Mouse (Mus musculus) liver, adult 2 months (tissue): ENCODE measurements at regions not wholly inside any gene's neighbourhood (a gene's known extent, or its start where the extent isn't known, plus 50 kb on each side); places are given as distances from the start of the nearest gene placed in this dataset.

Experiments used
- CTCF ChIP-seq: fragments of 200-500 bp; IDR thresholded peaks from 2 replicates; pipeline ENCODE4 v1.5.1; 2011; ENCODE audit warnings: low read depth, low read length, control low read depth
- POLR2A ChIP-seq: fragments of 200-500 bp; IDR thresholded peaks from 2 replicates; pipeline ENCODE4 v1.6.1; 2011; ENCODE audit warnings: low read length, control low read depth; ENCODE audit not compliant: insufficient read depth; ENCODE audit errors: extremely low read depth

GRCm38 (mm10) chr1:107897743-107898437 is 308.1 kb downstream of the Serpinb8 start:
- TF ChIP-seq CTCF = no peak
- TF ChIP-seq POLR2A = no peak
